Mouse (Mus musculus): Measurements from ENCODE around the gene Tsfm. TPM values are rescaled to one million over a fixed set of nuclear protein-coding genes. Genes with fewer than 3 reads are reported as not detected.

Gene Tsfm
- total RNA-seq, 2 experiments from 2014 or later: 56.1 to 62.2 TPM

- intact Hi-C loops (cut with DNase I): loop anchor here (2.0 kb wide), 1 partner anchor 16 kb away; no protein-coding TSS in a partner anchor
- no peak for DNase-seq
These were observed 42.0 kb downstream of the Tsfm start for GRCm38 (mm10) chr10:126988513-126989165.

GRCm38 (mm10) chr10:126987183-126988118, 43.2 kb downstream of the Tsfm start:
- intact Hi-C loops (cut with DNase I): loop anchor here (2.0 kb wide), 2 partner anchors 15 to 59 kb away; no protein-coding TSS in a partner anchor
- no peak for DNase-seq

DNA sequence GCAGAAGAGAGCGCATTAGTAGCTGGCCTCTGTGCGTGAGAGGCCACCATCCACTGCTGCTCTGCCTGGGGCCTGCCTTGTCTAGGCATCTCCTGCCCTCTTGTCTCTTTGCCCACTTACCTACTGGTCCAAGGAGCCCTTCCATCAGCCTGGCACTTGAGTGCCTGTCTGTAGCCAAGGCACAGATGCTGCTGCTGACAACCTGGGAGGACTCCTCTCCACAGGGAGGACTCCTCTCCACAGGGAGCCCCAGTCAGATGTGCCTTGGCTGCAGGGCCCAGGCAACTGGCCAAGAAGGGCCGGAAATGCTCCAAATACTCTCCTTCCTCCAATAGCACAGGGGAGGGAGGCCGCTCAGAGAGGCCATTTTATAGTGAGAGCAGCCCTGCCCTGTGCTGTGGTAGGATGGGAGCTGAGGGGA, 44.1 kb downstream of the Tsfm start:
- intact Hi-C loops (cut with DNase I): loop anchor here (2.0 kb wide), 1 partner anchor 58 kb away; no protein-coding TSS in a partner anchor

GRCm38 (mm10) chr10:126985579-126985978, 45.1 kb downstream of the Tsfm start:
- intact Hi-C loops (cut with DNase I): no loop called here
- DNase-seq: no peak

More for the DNA sequence above, 44.1 kb downstream of the Tsfm start:
- DNase-seq: peak; percentile 91

- intact Hi-C loops (cut with DNase I): no loop called here
- DNase-seq: no peak
These were observed 45.5 kb downstream of the Tsfm start for GRCm38 (mm10) chr10:126985127-126985526.

GRCm38 (mm10) chr10:126984189-126985004, 46.2 kb downstream of the Tsfm start:
- intact Hi-C loops (cut with DNase I): no loop called here
- peak in 1 of 2 experiments; percentile 66 for DNase-seq

GRCm38 (mm10) chr10:126983193-126983725, 47.4 kb downstream of the Tsfm start:
- DNase-seq: no peak
- intact Hi-C loops (cut with DNase I): no loop called here

- intact Hi-C loops (cut with DNase I): no loop called here
- DNase-seq: no peak
These were observed 48.9 kb downstream of the Tsfm start for GRCm38 (mm10) chr10:126981746-126982145.

GRCm38 (mm10) chr10:126980933-126981530, 49.6 kb downstream of the Tsfm start:
- no peak for DNase-seq
- intact Hi-C loops (cut with DNase I): no loop called here

GRCm38 (mm10) chr10:126980221-126980932, 50.3 kb downstream of the Tsfm start:
- peak; percentile 53 to 66 for DNase-seq
- intact Hi-C loops (cut with DNase I): no loop called here

- peak; percentile 53 to 63 for DNase-seq
- intact Hi-C loops (cut with DNase I): no loop called here
These were observed 50.9 kb downstream of the Tsfm start for GRCm38 (mm10) chr10:126979636-126980151.

DNA sequence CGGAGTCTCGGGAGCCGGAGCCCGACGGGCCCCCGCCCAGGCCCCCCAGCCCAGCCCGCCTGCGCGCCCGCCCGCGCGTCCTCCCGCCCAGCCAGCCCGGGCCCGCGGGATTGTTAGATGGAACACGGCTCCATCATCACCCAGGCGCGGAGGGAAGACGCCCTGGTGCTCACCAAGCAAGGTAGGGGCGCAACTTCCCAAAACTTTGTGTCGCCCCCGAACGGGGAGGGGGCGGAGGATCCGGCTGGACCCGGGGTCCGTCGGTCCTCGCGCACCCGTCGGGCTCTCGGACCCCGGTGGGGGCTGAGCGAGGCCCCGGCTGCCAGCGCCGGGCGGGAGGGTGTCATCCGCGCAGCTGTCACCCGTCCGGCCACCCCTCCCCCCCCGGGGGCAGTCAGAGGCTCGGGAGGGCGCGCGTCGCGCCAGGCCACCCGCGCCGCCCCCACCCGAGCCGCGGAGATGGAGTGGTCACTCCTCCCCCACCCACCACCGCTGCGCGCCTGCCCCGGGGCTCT, 51.5 kb downstream of the Tsfm start:
- intact Hi-C loops (cut with DNase I): no loop called here
- DNase-seq: peak; percentile 68 to 80

DNA sequence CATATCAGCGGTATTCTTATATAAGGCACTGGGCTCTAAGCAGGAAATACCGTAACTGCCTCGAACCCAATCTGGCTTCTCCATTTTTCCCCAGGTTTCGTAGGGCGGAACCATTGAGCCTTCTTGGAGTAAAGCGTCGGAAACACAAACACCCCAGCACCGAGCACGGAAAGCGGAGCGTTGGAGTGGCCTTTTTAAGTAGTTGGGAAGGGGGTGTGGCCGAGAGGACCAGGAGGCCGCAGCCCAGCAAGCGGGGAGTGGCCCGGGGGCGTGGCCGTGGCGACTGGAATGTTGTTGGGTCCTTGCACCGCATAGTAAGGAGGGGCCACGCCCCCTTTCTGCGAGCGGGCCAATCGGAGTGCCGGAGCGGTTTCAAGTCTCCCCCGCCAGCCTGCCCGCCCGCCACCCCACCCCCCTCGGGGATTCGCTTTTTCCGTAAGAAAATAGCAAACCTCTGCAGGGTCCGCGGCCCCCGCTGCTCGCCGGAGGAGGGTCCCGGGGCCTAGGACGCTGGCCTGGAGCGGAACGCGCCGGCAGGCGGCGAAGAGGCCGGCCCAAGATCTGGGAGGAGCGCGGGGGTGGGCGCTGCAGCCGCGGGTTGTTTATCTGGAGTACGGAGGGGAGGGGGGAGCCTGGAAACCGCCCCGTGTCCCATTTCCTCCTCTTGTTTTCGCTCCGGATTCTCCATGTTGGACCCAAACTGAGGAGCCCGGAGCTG, 52.2 kb downstream of the Tsfm start, which contains the start of gene Ctdsp2:
TSS of gene Ctdsp2 (plus strand) at position 441 of the 718 bp plus-strand sequence.
- peak; percentile 100 for DNase-seq
- intact Hi-C loops (cut with DNase I): loop anchor here (1.0 kb wide), 1 partner anchor 50 kb away; no protein-coding TSS in a partner anchor

- intact Hi-C loops (cut with DNase I): no loop called here
These were observed 53.6 kb downstream of the Tsfm start for GRCm38 (mm10) chr10:126977076-126977475.

GRCm38 (mm10) chr10:126975706-126976105, 54.9 kb downstream of the Tsfm start:
- intact Hi-C loops (cut with DNase I): no loop called here
- no peak for DNase-seq

More at GRCm38 (mm10) chr10:126977076-126977475, 53.6 kb downstream of the Tsfm start:
- no peak for DNase-seq

DNA sequence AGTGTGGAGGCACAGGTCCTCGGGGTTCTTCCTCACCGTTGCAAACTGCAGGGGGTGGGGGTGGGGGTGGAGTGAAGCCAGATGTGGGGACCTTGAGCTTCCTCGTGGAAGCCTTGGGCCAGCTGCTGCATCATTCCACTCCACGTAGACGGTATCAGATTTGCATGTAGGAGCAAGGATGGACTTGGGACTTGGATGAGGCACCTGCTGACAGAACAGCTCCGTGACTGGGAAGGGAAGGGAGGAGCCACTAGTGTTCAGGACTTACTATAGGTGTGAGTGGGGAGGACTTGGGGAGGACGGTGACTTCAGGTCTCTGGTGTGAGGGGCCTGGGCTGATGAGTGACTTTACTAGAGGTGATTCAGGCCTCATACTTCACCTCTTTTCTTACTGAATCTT, 57.7 kb downstream of the Tsfm start:
- intact Hi-C loops (cut with DNase I): loop anchor here (2.0 kb wide), 1 partner anchor 16 kb away; no protein-coding TSS in a partner anchor
- no peak for DNase-seq

- intact Hi-C loops (cut with DNase I): loop anchor here (2.0 kb wide), 1 partner anchor 17 kb away; no protein-coding TSS in a partner anchor
- no peak for DNase-seq
These were observed 58.5 kb downstream of the Tsfm start for GRCm38 (mm10) chr10:126972051-126972725.
